Mouse (Mus musculus) forebrain, embryonic 14.5 days (tissue): ENCODE data around the gene Blvrb. TPM values are rescaled to one million over a fixed set of nuclear protein-coding genes. Genes with fewer than 3 reads are reported as not detected.

ENCODE experiments used
- ATAC-seq: fragments of 200-750 bp; cut with Nextera tagmentation; 2 replicates; pipeline ENCODE4 v1.8.0; 2017; ENCODE audit warnings: mild to moderate bottlenecking, moderate library complexity
- DNase-seq: peaks from one replicate; pipeline ENCODE4 v3.0.0-alpha.2; 2015; ENCODE audit warnings: low spot score
- H3K27ac ChIP-seq: fragments of 300-500 bp; sonication (generic); 2 replicates; pipeline ENCODE4 v1.5.1; 2014; ENCODE audit warnings: low read depth, mild to moderate bottlenecking, control low read depth, low read length, moderate library complexity
- H3K27me3 ChIP-seq: fragments of 300-500 bp; sonication (generic); replicated peaks from 2 replicates; pipeline ENCODE4 v1.6.1; 2014; ENCODE audit warnings: low read length, control low read depth, mixed read lengths; ENCODE audit not compliant: control insufficient read depth, insufficient read depth
- H3K36me3 ChIP-seq: fragments of 300-500 bp; sonication (generic); 2 replicates; pipeline ENCODE4 v1.6.1; 2014; ENCODE audit warnings: low read length, control low read depth; ENCODE audit not compliant: control insufficient read depth, insufficient read depth
- H3K4me1 ChIP-seq: fragments of 300-500 bp; sonication (generic); 2 replicates; pipeline ENCODE4 v1.6.1; 2014; ENCODE audit warnings: antibody characterized with exemption, low read length, control low read depth; ENCODE audit not compliant: control insufficient read depth, insufficient read depth
- H3K4me2 ChIP-seq: fragments of 300-500 bp; sonication (generic); 2 replicates; pipeline ENCODE4 v1.6.1; 2014; ENCODE audit warnings: mild to moderate bottlenecking, control low read depth, low read length
- H3K4me3 ChIP-seq: fragments of 300-500 bp; sonication (generic); 2 replicates; pipeline ENCODE4 v1.5.1; 2014; ENCODE audit warnings: low read depth, low read length, control low read depth
- H3K9ac ChIP-seq: fragments of 300-500 bp; sonication (generic); 2 replicates; pipeline ENCODE4 v1.6.1; 2014; ENCODE audit warnings: mild to moderate bottlenecking, low read length, control low read depth, moderate library complexity
- H3K9me3 ChIP-seq: fragments of 300-500 bp; sonication (generic); replicated peaks from 2 replicates; pipeline ENCODE4 v1.6.1; 2016; ENCODE audit warnings: low read length, control low read depth, mixed read lengths; ENCODE audit not compliant: control insufficient read depth
- WGBS: fragments of 180-500 bp; shearing (Covaris S2); extraction: QIAGEN DNeasy Blood & Tissue Kit; methylation state at CpG from one replicate; pipeline ENCODE4 v1.1.7; 2014; 5-methylcytosine and 5-hydroxymethylcytosine counted together
- polyA plus RNA-seq: library from polyadenylated mRNA; unstranded; fragments of >200 nt; fragmentation: Nextera tagmentation; extraction: Ambion mirVana; gene quantifications from 2 replicates; pipeline ENCODE4 v1.2.1, GENCODE M21; 2014

Blvrb gene
- polyA plus RNA-seq, result 22.4 and 23.7 TPM in 2 replicates

DNA sequence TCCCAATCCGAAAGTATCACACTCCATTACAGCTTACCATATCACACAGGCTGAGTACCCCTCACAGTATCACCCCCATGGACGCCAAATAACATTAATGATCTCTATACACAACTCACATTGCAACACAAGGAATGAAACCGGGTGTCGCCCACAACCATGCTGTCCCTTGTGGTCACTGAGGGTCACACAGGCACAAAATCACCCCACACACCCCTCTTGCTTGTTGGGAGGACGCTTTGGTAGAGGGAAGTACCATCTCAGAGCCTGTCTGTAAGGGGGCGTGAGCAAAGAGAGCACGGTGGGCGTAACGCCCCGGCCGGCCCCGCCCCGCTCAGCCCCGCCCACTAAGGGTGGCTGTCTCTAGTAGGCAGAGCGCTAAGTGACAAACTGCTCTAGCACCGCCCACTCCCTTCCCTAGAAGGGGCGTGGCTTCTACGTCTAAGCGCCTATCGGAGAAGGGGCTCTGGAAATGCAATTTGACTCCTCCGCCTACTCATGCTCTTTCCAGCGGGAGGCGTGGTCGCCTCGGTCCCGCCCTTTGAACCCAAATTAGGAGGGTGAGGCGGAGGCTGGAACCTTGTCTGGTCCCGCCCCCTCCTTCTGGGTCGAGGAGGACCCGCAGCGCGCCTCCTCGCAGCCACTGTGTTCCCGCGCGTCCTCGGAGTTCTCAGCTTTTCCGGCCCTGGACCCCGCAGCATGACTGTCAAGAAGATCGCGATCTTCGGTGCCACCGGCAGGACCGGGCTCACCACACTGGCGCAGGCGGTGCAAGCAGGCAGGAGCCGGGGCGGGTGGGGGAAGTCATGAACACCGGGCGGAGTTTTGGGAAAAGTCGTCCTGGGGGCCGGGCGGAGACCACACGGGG is at the start of gene Blvrb, which contains the start of gene Sptbn4:
Gene Blvrb (plus strand): TSS at position 560 of the 868 bp plus-strand sequence.
Gene Sptbn4 (minus strand): TSS at position 268 of the 868 bp plus-strand sequence.
- 0 out of 2 replicates have a peak, but pooled peaks cover 6% of the 10 kb centered on the region for H3K4me1 ChIP-seq
- no peaks in the 10 kb centered on the region for H3K36me3 ChIP-seq
- peak; percentile 99 for DNase-seq
- H3K9me3 ChIP-seq, result no peaks in the 10 kb centered on the region
- peaks cover 17% of the 10 kb centered on the region; the same call in 1 of the 2 replicates for H3K27me3 ChIP-seq
- peak within 1 kb of the TSS; percentile 86 for H3K4me2 ChIP-seq
- peak within 1 kb of the TSS; percentile 18; the same call in 1 of the 2 replicates for H3K27ac ChIP-seq
- peak within 1 kb of the TSS; percentile 84 for H3K9ac ChIP-seq
- ATAC-seq, result peak; percentile 93
- peak within 1 kb of the TSS; percentile 55 for H3K4me3 ChIP-seq
- WGBS, result under 1% methylated on average over 53 of the region's 54 CpGs

DNA sequence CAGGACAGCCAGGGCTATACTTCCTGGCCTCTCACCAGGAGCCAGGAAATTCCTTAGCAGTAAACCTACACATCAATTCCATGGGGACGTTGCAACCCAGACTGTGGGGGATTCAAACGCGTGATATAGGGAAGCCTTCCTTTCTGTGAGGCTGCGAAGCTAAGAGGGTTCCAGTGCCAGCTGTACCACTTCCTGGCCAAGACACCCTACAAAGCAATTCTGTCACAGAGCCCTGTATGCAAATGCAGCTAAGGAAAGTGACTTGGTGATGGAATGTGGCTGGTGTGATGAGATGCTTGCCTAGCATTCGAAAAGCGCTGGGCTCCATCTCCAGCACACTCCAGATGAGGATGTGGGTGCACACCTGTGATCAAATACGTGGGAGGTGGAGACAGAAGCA is 47.2 kb upstream of the Blvrb start:
- WGBS, result 80% methylated on average over 7 of the region's 7 CpGs
- ATAC-seq, result no peak
- H3K9ac ChIP-seq, result no peak overlapping the region

DNA sequence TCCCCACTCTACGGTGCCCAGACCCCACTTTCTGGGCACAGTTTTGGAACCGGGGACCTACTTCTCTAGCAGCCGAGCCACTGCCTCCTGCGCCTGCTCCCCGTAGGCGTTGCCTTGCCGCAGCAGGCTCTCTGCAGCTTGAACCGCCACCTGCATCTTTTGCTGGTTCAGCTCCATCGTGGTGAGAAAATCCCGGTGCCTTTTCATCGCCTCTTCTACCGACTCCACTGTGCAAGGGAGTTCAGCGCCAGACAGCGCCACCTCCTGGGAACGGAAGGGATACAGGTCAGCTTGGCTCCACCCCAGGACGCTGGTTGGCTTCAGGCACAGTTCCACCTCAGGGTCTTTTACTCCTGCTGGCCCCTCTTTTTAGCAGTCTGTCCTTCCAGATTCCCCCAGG is 45.1 kb upstream of the Blvrb start:
- peaks cover 65% of the 10 kb centered on the region for H3K27me3 ChIP-seq
- no peaks in the 10 kb centered on the region for H3K36me3 ChIP-seq
- DNase-seq (peak; percentile 65), ATAC-seq (0 out of 2 replicates have a peak, but pooled peaks have one; percentile 32)
- H3K4me1 ChIP-seq, result no peaks in the 10 kb centered on the region
- no peak overlapping the region for H3K9ac ChIP-seq
- no peak overlapping the region for H3K27ac ChIP-seq
- 0 out of 2 replicates have a peak, but pooled peaks cover 5% of the 10 kb centered on the region for H3K9me3 ChIP-seq
- H3K4me3 ChIP-seq, result no peak overlapping the region
- WGBS, result 5% methylated on average over 16 of the region's 16 CpGs
- no peak overlapping the region for H3K4me2 ChIP-seq

More for the DNA sequence above, 47.2 kb upstream of the Blvrb start:
- Histone ChIP-seq H3K4me2 (no peak overlapping the region), H3K27me3 (peaks cover 66% of the 10 kb centered on the region), H3K4me3 (no peak overlapping the region), H3K9me3 (0 out of 2 replicates have a peak, but pooled peaks cover 5% of the 10 kb centered on the region), H3K27ac (no peak overlapping the region), H3K4me1 (peaks cover 5% of the 10 kb centered on the region; the same call in 1 of the 2 replicates), H3K36me3 (no peaks in the 10 kb centered on the region)
- no peak for DNase-seq

DNA sequence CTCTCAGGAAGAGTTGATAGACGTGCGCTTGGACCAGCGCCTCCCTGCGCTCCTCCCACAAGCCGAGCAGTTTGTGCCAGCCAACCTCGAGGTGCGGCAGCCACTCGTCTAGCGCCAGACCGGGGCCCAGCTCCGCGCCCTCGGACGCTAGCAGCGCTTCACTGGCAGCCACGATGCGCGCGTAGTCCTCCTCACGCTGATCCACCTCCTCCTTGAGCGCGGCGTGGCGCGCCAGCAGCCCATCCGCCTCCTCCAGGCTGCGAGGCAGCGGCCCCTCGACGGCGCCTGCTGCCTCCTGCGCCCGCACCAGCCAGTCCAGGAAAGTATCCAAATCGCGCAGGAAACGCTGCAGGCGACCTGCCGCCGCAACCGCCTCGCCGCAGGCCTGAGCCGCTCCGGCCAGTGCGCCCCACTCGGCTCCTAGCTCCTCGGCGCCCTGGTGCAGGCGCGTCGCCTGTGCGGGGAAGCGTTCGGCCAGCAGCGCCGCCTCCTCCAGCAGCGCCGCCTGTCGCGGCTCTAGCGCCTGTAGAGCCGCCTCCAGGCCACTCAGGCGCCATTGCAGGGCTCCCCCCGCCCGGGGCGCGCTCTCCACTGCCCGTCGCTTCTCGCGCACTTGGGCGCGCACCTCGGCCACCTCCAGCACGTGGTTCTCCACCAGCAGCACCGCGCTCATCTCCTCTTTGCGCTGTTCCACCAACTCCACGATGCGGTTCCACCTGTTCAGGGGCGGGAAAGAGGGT is 43.4 kb upstream of the Blvrb start:
- Histone ChIP-seq H3K4me3 (0 out of 2 replicates have a peak overlapping the region, but pooled peaks have one; percentile 9), H3K36me3 (no peaks in the 10 kb centered on the region), H3K9ac (no peak overlapping the region), H3K27me3 (peaks cover 73% of the 10 kb centered on the region), H3K27ac (no peak overlapping the region), H3K4me1 (no peaks in the 10 kb centered on the region), H3K9me3 (0 out of 2 replicates have a peak, but pooled peaks cover 5% of the 10 kb centered on the region), H3K4me2 (peak overlapping the region; percentile 7; the same call in 1 of the 2 replicates)
- WGBS, result 6% methylated on average over 77 of the region's 81 CpGs
- DNase-seq, result no peak
- ATAC-seq, result no peak

DNA sequence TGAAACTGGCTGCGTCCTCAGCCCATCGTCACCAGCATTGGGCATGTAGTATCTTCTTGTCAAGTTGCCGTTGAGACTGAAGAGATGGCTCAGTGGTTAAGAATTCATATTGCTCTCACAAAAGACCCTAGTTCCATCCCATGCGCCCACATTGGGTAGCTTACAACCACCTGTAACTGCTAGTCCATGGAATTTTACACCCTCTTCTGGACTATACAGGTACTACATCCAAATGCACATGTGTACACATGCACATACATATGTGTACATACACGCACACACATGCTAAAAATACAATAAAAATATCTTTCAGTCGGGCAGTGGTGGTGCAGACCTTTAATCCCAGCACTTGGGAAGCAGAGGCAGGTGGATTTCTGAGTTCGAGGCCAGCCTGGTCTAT is 41.3 kb upstream of the Blvrb start:
- Histone ChIP-seq H3K4me3 (no peak overlapping the region), H3K27ac (no peak overlapping the region), H3K27me3 (peaks cover 81% of the 10 kb centered on the region), H3K4me1 (no peaks in the 10 kb centered on the region), H3K9ac (no peak overlapping the region), H3K4me2 (no peak overlapping the region), H3K9me3 (0 out of 2 replicates have a peak, but pooled peaks cover 5% of the 10 kb centered on the region), H3K36me3 (no peaks in the 10 kb centered on the region)
- ATAC-seq, result no peak
- DNase-seq, result no peak
- 84% methylated on average over 7 of the region's 7 CpGs for WGBS

DNA sequence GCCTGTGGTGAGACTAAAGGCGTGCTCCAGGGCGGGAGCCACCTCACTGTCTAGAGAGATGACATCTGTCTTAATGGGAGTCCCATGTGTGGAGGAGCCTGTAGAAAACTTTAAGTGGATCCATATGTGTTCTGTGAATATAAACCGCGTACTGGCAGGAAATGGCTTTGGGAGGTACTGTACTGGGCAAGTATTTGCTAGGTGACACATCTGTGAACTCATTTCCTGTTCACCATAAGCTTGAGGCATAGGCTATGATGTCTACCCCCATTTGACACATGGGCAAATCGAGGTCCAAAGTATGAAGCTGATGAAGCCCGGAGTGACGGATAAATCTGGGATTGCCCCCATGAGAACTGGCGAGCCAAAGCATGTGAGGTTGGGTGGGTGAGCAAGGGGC is 40.0 kb upstream of the Blvrb start:
- WGBS, result 63% methylated on average over 8 of the region's 8 CpGs

DNA sequence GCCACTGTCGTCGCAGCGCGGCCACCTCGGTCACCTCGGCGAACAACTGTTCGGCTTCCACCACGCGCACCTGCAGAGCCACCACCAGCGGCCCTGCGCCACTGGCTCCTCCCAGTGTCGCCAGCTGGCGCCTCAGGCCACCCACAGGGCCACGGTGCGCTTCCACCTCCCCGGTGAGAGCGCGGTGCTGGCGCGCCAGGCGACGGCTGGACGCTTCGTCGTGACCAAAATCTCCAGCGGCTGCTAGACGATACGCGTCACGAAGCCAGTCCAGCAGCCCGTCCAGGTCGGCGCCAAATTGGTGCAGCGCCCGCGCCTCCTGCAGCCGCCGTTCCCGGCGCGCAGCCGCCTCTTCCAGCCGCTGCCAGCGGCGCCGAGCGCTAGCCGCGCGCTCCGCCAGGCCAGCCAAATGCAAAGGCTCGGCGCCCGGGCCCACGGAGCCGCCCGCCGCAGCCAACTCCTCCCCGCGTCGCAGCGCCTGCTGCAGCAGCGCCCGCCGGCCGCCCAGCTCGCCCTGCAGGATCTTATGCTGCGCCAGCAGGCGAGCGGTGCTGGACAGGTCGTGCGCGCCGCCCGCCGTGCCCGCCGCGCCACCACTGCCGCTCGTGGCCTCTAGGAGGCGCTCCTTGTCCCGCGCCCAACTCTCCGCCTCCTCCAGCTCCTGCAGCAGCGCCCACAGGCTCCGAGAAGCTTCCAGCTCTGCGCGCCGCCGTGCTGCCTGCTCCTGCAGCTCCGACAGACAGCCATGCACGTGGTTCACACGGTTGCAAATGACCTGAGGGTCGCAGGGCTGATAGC is 39.2 kb upstream of the Blvrb start:
- peak; percentile 69 for DNase-seq
- no peaks in the 10 kb centered on the region for H3K9me3 ChIP-seq

More for the DNA sequence above, 40.0 kb upstream of the Blvrb start:
- Histone ChIP-seq H3K36me3 (no peaks in the 10 kb centered on the region), H3K27me3 (peaks cover 72% of the 10 kb centered on the region), H3K9me3 (0 out of 2 replicates have a peak, but pooled peaks cover 5% of the 10 kb centered on the region), H3K4me2 (no peak overlapping the region), H3K9ac (no peak overlapping the region), H3K4me1 (no peaks in the 10 kb centered on the region), H3K27ac (no peak overlapping the region), H3K4me3 (peak overlapping the region; percentile 33; the same call in 1 of the 2 replicates)
- no peak for DNase-seq
- no peak for ATAC-seq

DNA sequence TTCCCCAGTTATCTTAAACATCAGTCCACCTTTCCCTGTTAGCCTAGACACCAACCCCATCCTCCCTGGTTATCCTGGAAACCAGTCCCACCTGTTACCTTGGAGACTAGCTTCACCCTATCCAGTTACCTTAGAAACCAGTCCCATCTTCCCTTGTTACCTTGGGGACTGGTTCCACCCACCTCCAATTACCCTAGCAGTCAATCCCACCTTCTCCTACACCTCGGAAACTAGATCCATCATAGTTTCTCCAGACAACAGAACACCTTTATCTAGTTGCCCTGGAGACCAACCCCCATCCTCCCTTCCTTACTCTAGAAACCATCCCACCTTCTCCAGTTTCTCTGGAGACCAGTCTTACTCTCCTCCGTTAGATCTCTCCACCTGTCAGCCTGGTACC is 30.6 kb upstream of the Blvrb start:
- H3K4me2 ChIP-seq, result no peak overlapping the region
- DNase-seq (no peak), ATAC-seq (no peak)
- 75% methylated on average over 2 of the region's 2 CpGs for WGBS
- no peaks in the 10 kb centered on the region for H3K4me1 ChIP-seq
- no peak overlapping the region for H3K4me3 ChIP-seq
- no peaks in the 10 kb centered on the region for H3K9me3 ChIP-seq
- H3K36me3 ChIP-seq, result no peaks in the 10 kb centered on the region
- H3K27me3 ChIP-seq, result no peaks in the 10 kb centered on the region
- no peak overlapping the region for H3K27ac ChIP-seq
- H3K9ac ChIP-seq, result no peak overlapping the region

More for the DNA sequence above, 39.2 kb upstream of the Blvrb start:
- Histone ChIP-seq H3K36me3 (no peaks in the 10 kb centered on the region), H3K4me3 (peak overlapping the region; percentile 33), H3K4me1 (no peaks in the 10 kb centered on the region), H3K9ac (peak overlapping the region; percentile 37), H3K27me3 (peaks cover 64% of the 10 kb centered on the region), H3K27ac (no peak overlapping the region), H3K4me2 (peak overlapping the region; percentile 65)
- ATAC-seq, result peak; percentile 77
- WGBS, result under 1% methylated on average over 80 of the region's 96 CpGs
